Mouse (Mus musculus): ENCODE measurements around the gene Fam129c. TPM values are rescaled to one million over a fixed set of nuclear protein-coding genes. Genes with fewer than 3 reads are reported as not detected.

Fam129c gene
- total RNA-seq, 1 experiment from 2014 or later = 127 TPM

DNA sequence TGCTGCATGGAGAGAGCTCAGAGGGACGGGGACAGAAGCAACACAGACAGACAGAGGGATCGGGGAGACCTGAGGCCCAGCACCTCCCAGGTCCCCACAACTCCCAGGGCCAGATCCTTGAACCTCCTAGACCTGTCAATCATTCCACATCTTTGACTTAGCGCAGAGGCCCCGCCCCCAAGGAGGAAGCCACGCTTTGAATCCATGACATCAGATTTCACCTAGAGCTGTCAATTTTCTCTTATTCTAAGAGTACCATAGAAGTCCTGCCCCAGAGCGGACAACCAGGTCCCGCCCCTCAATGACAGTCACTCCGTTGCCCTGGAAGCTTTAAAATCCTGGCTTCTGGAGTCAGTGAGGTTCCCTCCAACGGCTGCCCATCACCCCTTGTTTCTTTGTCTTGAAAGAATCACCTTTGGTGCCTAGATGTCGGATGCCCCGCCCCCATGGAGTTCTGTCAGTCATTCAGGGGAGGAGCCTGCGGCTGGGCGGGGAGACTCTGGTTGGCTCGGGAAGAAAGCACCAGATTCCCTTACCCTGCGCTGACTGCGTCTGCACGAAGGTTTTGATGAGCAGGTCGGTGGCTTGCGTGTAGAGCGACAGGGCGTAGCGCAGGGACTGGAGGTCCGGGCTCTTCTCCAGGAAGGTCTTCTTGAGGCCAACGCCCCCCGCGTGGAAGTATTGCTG, 36.7 kb downstream of the Fam129c start:
- ATAC-seq (ENCODE audit: extremely low read depth, insufficient number of reproducible peaks, low FRiP score, poor library complexity, severe bottlenecking) = peak; percentile 36; the same call in 1 of the 2 replicates

- ATAC-seq (ENCODE audit: extremely low read depth, insufficient number of reproducible peaks, low FRiP score, poor library complexity, severe bottlenecking) = no peak
These were observed 40.0 kb downstream of the Fam129c start for GRCm38 (mm10) chr8:71637149-71638095.

GRCm38 (mm10) chr8:71638321-71638720, 40.9 kb downstream of the Fam129c start:
- ATAC-seq (ENCODE audit: extremely low read depth, insufficient number of reproducible peaks, low FRiP score, poor library complexity, severe bottlenecking) = no peak

DNA sequence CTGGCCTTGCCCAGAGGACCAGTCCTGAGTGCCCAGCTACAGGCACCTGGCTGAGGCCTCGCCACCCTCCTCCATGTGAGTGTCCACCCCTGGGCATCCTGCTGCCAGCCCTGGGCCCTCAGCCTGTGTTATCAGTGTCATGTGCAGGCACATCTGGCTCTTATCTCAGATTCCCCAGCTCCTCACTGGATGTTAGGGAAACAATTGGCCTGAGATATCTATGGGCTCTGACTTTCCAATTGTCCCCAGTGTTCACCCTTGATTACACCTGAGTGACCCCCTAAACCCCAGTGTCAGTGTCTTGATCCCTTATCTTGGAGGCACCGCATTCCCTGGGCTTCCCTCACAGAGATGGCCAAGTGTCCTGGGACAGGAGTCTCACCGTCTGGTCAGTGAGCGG, 41.9 kb downstream of the Fam129c start:
- ATAC-seq (ENCODE audit: extremely low read depth, insufficient number of reproducible peaks, low FRiP score, poor library complexity, severe bottlenecking) = no peak

DNA sequence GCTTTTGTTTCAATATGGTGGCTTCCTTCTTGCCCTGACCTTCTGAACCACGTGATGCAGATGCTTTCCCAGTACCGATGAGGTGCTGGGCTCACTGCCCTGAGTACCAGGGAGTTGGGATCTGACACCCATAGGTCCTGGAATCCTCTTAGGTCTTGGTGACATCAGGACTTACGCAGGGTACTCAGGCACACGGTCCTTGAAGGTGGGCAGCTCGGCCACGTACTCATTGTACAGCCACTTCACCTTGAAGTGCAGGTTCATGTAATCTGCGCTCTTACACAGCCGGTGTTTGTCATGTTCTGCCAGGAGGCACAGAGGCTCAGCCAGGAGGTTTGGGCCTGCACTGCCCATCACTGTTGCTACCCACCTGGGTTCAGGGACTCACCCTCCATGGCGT, 48.1 kb downstream of the Fam129c start:
- ATAC-seq (ENCODE audit: extremely low read depth, insufficient number of reproducible peaks, low FRiP score, poor library complexity, severe bottlenecking) = no peak

GRCm38 (mm10) chr8:71654600-71654999, 57.2 kb downstream of the Fam129c start:
- 0 out of 2 replicates have a peak, but pooled peaks have one; percentile 2 for ATAC-seq (ENCODE audit: extremely low read depth, insufficient number of reproducible peaks, low FRiP score, poor library complexity, severe bottlenecking)

Other genes starting within 250 kb of the Fam129c start
- gene Use1, start 230.8 kb upstream of the Fam129c start, total RNA-seq (2017) = 160 and 172 TPM in 2 replicates
- 31.3 and 46.7 TPM in 2 replicates for gene Ocel1, start 226.3 kb upstream of the Fam129c start, total RNA-seq (2017)
- 8.6 and 9.2 TPM in 2 replicates for gene Nr2f6, start 215.7 kb upstream of the Fam129c start, total RNA-seq (2017)
- gene Ushbp1, start 201.8 kb upstream of the Fam129c start, total RNA-seq (2017) = not detected in 2 replicates
- gene Babam1, start 200.8 kb upstream of the Fam129c start, total RNA-seq (2017) = 57.7 and 63.6 TPM in 2 replicates
- 0.61 TPM in 1 of 2 replicates, not detected in the other for gene Ankle1, start 191.6 kb upstream of the Fam129c start, total RNA-seq (2017)
- gene Abhd8, start 134.0 kb upstream of the Fam129c start, total RNA-seq (2017) = 7.8 and 11.0 TPM in 2 replicates
- 18.0 and 19.5 TPM in 2 replicates for gene Mrpl34, start 132.7 kb upstream of the Fam129c start, total RNA-seq (2017)
- gene Dda1, start 128.4 kb upstream of the Fam129c start, total RNA-seq (2017) = 29.2 and 34.6 TPM in 2 replicates
- gene Ano8, start 111.7 kb upstream of the Fam129c start, total RNA-seq (2017) = 6.1 and 8.5 TPM in 2 replicates
- gene Gtpbp3, start 109.5 kb upstream of the Fam129c start, total RNA-seq (2017) = 15.2 and 19.7 TPM in 2 replicates
- gene Plvap, start 85.9 kb upstream of the Fam129c start, total RNA-seq (2017) = not detected in 2 replicates
- not detected in 2 replicates for gene Ccdc194, start 71.9 kb upstream of the Fam129c start, total RNA-seq (2017)
- gene Bst2, start 60.2 kb upstream of the Fam129c start, total RNA-seq (2017) = 7.6 and 18.4 TPM in 2 replicates
- 35.4 and 39.8 TPM in 2 replicates for gene Mvb12a, start 54.7 kb upstream of the Fam129c start, total RNA-seq (2017)
- gene Tmem221, start 38.8 kb upstream of the Fam129c start, total RNA-seq (2017) = 0.25 and 0.58 TPM in 2 replicates
- not detected in 2 replicates for gene Nxnl1, start 31.0 kb upstream of the Fam129c start, total RNA-seq (2017)
- 3.4 and 5.7 TPM in 2 replicates for gene Slc27a1, start 28.8 kb upstream of the Fam129c start, total RNA-seq (2017)
- gene Pgls, start 5.5 kb upstream of the Fam129c start, total RNA-seq (2017) = 45.6 and 55.1 TPM in 2 replicates
- gene Colgalt1, start 13.3 kb downstream of the Fam129c start, total RNA-seq (2017) = 92.2 and 92.5 TPM in 2 replicates
- gene Unc13a, start 74.1 kb downstream of the Fam129c start, total RNA-seq (2017) = 0.12 TPM in 2 replicates
- 19.0 and 25.7 TPM in 2 replicates for gene Jak3, start 78.6 kb downstream of the Fam129c start, total RNA-seq (2017)
- gene Insl3, start 91.6 kb downstream of the Fam129c start, total RNA-seq (2017) = 4.5 and 10.0 TPM in 2 replicates
- 0.58 and 0.86 TPM in 2 replicates for gene B3gnt3, start 104.1 kb downstream of the Fam129c start, total RNA-seq (2017)
- 78.8 and 80.4 TPM in 2 replicates for gene Fcho1, start 128.1 kb downstream of the Fam129c start, total RNA-seq (2017)

Measured in neutrophil, adult 5-6 weeks (primary cell).